Mouse (Mus musculus) lung, embryonic 15.5 days (tissue): ENCODE results near the gene Wrap73. TPM values are rescaled to one million over a fixed set of nuclear protein-coding genes. Genes with fewer than 3 reads are reported as not detected.
A peak's percentile ranks its signal among the peaks of the same experiment; 100 is the strongest.

Experiments used
- ATAC-seq: fragments of 200-750 bp; cut with Nextera tagmentation; 2 replicates; pipeline ENCODE4 v1.8.0; 2017; ENCODE audit warnings: moderate number of reproducible peaks, borderline replicate concordance; ENCODE audit not compliant: low FRiP score, low TSS enrichment; ENCODE audit errors: extremely low read depth
- H3K27ac ChIP-seq: fragments of 300-500 bp; sonication (generic); 2 replicates; pipeline ENCODE4 v1.5.1; 2015; ENCODE audit warnings: moderate library complexity, mild to moderate bottlenecking, inconsistent platforms
- H3K27me3 ChIP-seq: fragments of 300-500 bp; sonication (generic); 2 replicates; pipeline ENCODE4 v1.6.1; 2015; ENCODE audit warnings: inconsistent platforms
- H3K36me3 ChIP-seq: fragments of 300-500 bp; sonication (generic); 2 replicates; pipeline ENCODE4 v1.6.1; 2015; ENCODE audit warnings: inconsistent platforms
- H3K4me1 ChIP-seq: fragments of 300-500 bp; sonication (generic); 2 replicates; pipeline ENCODE4 v1.6.1; 2015; ENCODE audit warnings: inconsistent platforms
- H3K4me2 ChIP-seq: fragments of 300-500 bp; sonication (generic); 2 replicates; pipeline ENCODE4 v1.6.1; 2015; ENCODE audit warnings: inconsistent platforms, mild to moderate bottlenecking, moderate library complexity
- H3K4me3 ChIP-seq: fragments of 300-500 bp; sonication (generic); 2 replicates; pipeline ENCODE4 v1.5.1; 2015; ENCODE audit warnings: mild to moderate bottlenecking, inconsistent platforms
- H3K9ac ChIP-seq: fragments of 300-500 bp; sonication (generic); 2 replicates; pipeline ENCODE4 v1.6.1; 2015; ENCODE audit warnings: inconsistent platforms
- H3K9me3 ChIP-seq: fragments of 300-500 bp; sonication (generic); 2 replicates; pipeline ENCODE4 v1.6.1; 2016; ENCODE audit warnings: inconsistent platforms
- WGBS: fragments of 180-500 bp; shearing (Covaris S2); methylation state at CpG from one replicate; pipeline ENCODE4 v1.1.7; 2015; 5-methylcytosine and 5-hydroxymethylcytosine counted together
- polyA plus RNA-seq: library from polyadenylated mRNA; unstranded; fragments of >200 nt; fragmentation: Nextera tagmentation; extraction: Ambion mirVana; gene quantifications from 2 replicates; pipeline ENCODE4 v1.2.1, GENCODE M21; 2015

Gene Wrap73
- polyA plus RNA-seq = 39.5 and 41.7 TPM in 2 replicates

DNA sequence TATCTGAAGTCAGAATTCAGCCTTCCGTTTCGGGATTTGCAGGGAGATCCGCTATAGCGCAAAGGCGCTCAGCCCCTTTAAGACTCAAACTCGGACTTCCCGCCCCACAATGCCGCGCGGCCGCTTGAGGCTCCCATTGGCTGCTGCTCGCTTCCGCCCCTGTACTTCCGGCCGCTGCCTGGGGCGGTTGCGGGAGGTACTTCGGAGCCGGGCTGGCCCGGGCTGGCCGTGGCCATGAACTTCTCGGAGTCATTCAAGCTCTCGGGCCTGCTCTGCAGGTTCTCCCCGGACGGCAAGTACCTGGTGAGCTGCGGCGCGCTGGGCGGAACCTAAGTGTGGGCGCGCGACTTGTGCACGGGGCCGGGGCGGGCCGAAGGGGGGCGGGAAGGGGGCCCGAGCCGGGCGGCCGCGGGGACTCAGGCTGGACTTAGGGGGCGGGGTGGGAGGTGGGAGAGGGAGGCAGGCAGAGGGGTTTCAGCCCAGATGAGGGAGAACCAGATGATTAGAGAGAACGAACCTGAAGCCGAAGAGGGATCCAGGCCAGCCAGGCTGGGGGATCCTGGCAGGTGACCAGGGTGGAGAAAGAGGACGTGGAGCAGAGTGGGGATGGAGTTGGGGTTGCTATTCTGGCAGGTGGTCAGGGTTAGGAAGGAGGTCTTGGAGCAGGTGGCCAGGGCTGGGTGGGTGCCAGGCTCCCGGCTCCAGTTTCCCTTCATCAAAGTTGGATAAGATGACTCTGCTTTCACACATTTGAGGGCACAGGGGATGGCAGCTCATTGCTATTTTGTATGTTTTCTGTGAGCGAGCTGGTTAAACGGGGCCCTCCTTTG is at the start of gene Wrap73:
Gene Wrap73 (plus strand): TSS at position 162 of the 830 bp plus-strand sequence.
- peak; percentile 92 for ATAC-seq
- WGBS = 2% methylated on average over 49 of the region's 49 CpGs

GRCm38 (mm10) chr4:154093210-154093609 is 49.0 kb upstream of the Wrap73 start:
- Histone ChIP-seq H3K27me3 (peaks cover 4% of the 10 kb centered on the region; the same call in 1 of the 2 replicates), H3K4me2 (no peak overlapping the region), H3K9me3 (no peaks in the 10 kb centered on the region), H3K9ac (no peak overlapping the region), H3K27ac (no peak overlapping the region), H3K36me3 (no peaks in the 10 kb centered on the region), H3K4me1 (no peaks in the 10 kb centered on the region), H3K4me3 (no peak overlapping the region)
- 21% methylated on average over 9 of the region's 9 CpGs for WGBS
- ATAC-seq = no peak

More for the DNA sequence above, at the start of gene Wrap73:
- Histone ChIP-seq H3K4me3 (peak within 1 kb of the TSS; percentile 85), H3K9ac (peak within 1 kb of the TSS; percentile 75), H3K4me1 (peaks cover 36% of the 10 kb centered on the region), H3K4me2 (peak within 1 kb of the TSS; percentile 94), H3K9me3 (no peaks in the 10 kb centered on the region), H3K27me3 (peaks cover 46% of the 10 kb centered on the region), H3K27ac (peak within 1 kb of the TSS; percentile 92), H3K36me3 (0 out of 2 replicates have a peak, but pooled peaks cover 2% of the 10 kb centered on the region)

DNA sequence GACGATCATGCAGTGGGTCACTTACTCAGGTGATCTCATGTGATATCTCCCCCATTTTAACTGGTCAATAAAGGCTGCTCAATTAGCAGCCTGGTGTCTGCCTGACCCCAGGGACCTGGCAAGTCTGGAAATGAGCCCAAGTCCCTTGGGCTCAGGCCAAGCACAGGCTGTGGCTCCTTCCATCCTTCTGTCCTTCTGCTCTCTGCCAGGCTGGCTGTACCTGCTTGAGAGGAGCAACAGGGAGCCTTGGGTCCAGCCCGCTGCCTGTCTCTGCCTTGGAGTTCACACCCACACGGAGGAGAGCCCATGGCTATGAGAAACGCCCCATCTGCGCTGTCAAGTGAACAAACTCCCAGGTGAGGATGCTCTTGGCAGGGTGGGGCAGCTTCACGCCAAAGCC is 46.1 kb upstream of the Wrap73 start:
- Histone ChIP-seq H3K4me2 (no peak overlapping the region), H3K27me3 (no peaks in the 10 kb centered on the region; the same call in 1 of the 2 replicates), H3K9me3 (no peaks in the 10 kb centered on the region), H3K9ac (no peak overlapping the region), H3K27ac (no peak overlapping the region), H3K36me3 (no peaks in the 10 kb centered on the region), H3K4me1 (no peaks in the 10 kb centered on the region), H3K4me3 (no peak overlapping the region)
- 20% methylated on average over 6 of the region's 6 CpGs for WGBS
- no peak for ATAC-seq

- Histone ChIP-seq H3K9ac (no peak overlapping the region), H3K4me1 (no peaks in the 10 kb centered on the region), H3K4me2 (no peak overlapping the region), H3K27ac (no peak overlapping the region), H3K27me3 (no peaks in the 10 kb centered on the region; the same call in 1 of the 2 replicates), H3K9me3 (no peaks in the 10 kb centered on the region), H3K4me3 (no peak overlapping the region), H3K36me3 (no peaks in the 10 kb centered on the region)
- WGBS = 21% methylated on average over 7 of the region's 7 CpGs
- ATAC-seq = no peak
Measured at GRCm38 (mm10) chr4:154099361-154099760, 42.8 kb upstream of the Wrap73 start.

DNA sequence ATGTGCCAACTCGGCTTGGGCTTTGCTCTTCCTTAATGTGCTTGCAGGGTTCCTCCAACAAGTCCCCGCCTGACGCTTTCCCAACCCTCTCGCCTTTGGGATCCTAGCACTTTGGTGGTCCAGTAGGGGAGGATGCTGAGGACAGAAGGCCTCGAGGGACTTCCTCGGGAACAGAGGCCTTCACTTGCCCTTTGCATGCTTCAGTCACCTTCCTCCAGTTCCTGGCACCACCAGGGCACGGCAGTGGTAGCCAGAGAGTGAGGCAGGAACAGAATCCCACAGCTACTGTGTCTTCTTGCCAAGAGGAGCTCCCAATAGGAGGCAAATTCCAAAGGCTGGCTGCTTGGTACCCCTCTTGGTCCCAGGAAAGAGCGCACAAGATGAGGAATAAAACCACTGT is 38.8 kb upstream of the Wrap73 start:
- no peaks in the 10 kb centered on the region for H3K36me3 ChIP-seq
- WGBS = 60% methylated on average over 8 of the region's 8 CpGs
- no peak overlapping the region for H3K27ac ChIP-seq
- no peak overlapping the region for H3K4me3 ChIP-seq
- no peak for ATAC-seq
- peaks cover 4% of the 10 kb centered on the region; the same call in 1 of the 2 replicates for H3K4me1 ChIP-seq
- no peak overlapping the region for H3K9ac ChIP-seq
- H3K9me3 ChIP-seq = no peaks in the 10 kb centered on the region
- no peak overlapping the region for H3K4me2 ChIP-seq
- H3K27me3 ChIP-seq = peaks cover 4% of the 10 kb centered on the region; the same call in 1 of the 2 replicates

GRCm38 (mm10) chr4:154103912-154104311 is 38.3 kb upstream of the Wrap73 start:
- Histone ChIP-seq H3K36me3 (no peaks in the 10 kb centered on the region), H3K4me1 (peaks cover 4% of the 10 kb centered on the region; the same call in 1 of the 2 replicates), H3K9ac (no peak overlapping the region), H3K9me3 (no peaks in the 10 kb centered on the region), H3K4me2 (no peak overlapping the region), H3K4me3 (no peak overlapping the region), H3K27me3 (peaks cover 4% of the 10 kb centered on the region; the same call in 1 of the 2 replicates), H3K27ac (no peak overlapping the region)
- no peak for ATAC-seq
- WGBS = 90% methylated on average over 10 of the region's 10 CpGs

DNA sequence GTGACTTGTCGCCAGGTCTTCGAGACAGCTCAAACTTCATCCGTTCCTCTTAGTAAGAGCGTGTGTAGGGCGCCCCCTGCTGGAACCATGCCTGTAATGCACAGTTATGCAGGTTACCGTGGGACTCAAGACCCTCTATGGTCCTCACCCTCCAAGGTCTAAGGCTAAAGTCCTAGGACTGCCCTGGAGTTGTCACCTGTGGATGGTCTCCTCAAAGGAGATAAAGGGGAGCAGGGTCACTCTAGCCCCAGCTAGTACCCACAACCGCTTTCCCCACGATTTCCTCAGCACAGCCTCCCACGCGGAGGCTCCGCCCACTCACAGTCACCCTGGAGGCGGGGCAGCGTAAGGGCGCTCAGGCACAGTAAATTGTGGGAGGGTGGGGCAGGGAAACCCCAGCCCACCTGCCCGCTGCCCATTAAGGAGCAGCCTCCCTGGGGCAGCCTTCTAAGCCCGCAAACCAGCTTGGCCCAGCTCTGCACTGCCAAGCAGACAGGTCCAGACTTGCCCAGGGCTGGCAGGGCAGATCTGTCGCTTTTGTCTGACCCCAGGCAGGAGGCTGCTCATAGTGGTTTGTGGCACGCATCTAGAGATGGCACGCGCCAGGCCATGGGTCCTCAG is 36.7 kb upstream of the Wrap73 start:
- no peak overlapping the region for H3K4me3 ChIP-seq
- WGBS = 24% methylated on average over 20 of the region's 20 CpGs
- peaks cover 7% of the 10 kb centered on the region; the same call in 1 of the 2 replicates for H3K27me3 ChIP-seq
- no peak overlapping the region for H3K9ac ChIP-seq
- H3K36me3 ChIP-seq = no peaks in the 10 kb centered on the region
- H3K4me2 ChIP-seq = peak overlapping the region; percentile 44
- ATAC-seq = peak; percentile 44; the same call in 1 of the 2 replicates
- H3K9me3 ChIP-seq = no peaks in the 10 kb centered on the region
- peaks cover 4% of the 10 kb centered on the region; the same call in 1 of the 2 replicates for H3K4me1 ChIP-seq
- no peak overlapping the region for H3K27ac ChIP-seq

DNA sequence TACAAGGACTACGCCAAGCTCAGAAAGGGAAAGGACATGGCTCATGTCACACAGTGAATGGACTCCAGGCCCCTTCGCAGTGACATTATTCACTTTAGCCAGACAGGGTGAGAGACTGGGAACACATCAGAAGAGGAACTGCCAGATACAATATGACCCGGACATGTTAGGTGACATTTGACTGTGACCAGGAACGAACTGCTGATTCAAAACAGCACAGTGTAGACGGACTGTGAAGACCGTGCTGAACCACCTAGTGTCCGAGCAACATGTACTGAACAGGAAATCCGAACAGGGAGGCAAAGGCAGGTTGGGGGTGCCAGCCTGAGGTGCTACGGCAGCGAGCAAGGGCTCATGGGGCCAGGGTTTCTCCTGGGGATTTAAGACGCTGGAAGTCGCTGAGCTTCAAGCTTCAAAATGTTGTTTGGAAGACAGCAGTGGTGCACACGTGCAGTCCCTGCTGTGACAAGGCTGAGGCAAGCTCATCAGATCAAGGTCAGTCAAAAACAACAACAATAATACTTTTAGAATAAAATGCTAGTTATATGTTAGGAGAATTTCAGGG is 35.6 kb upstream of the Wrap73 start:
- no peak for ATAC-seq
- peaks cover 7% of the 10 kb centered on the region; the same call in 1 of the 2 replicates for H3K27me3 ChIP-seq
- WGBS = 70% methylated on average over 13 of the region's 13 CpGs

DNA sequence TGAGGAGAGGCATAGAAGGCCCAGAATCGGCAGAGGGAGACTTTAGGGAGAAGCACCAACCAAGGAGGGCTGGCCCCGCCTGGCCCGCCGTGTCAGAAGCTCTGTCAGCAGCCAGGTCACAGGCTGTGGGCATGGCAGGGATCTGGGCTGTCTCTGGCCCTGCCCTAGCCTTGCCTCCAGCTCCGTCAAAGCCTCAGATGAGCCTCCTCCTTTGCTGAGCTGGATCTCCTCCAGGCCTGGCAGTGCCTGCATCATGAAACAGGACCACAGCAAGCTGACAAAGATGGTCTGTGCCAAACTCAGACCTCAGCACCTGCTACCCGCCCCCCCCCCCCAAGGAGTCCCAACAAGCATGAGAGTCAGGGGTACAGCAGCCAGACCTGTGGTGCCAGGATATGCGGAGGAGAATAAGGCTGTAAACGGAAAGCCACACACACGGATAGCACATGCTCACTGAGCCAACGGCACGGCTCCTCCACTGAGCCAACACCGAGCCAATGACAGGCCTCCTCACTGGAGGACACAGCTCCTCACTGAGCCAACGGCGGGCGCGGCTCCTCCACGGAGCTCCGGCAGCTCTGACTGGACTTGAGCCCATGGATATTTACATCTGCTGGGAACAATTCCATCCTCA is 32.8 kb upstream of the Wrap73 start:
- Histone ChIP-seq H3K4me3 (no peak overlapping the region), H3K9ac (no peak overlapping the region), H3K4me2 (no peak overlapping the region), H3K27ac (no peak overlapping the region), H3K27me3 (peaks cover 7% of the 10 kb centered on the region; the same call in 1 of the 2 replicates), H3K36me3 (no peaks in the 10 kb centered on the region), H3K4me1 (peaks cover 4% of the 10 kb centered on the region; the same call in 1 of the 2 replicates), H3K9me3 (no peaks in the 10 kb centered on the region)
- ATAC-seq = no peak
- WGBS = 37% methylated on average over 18 of the region's 18 CpGs

More for the DNA sequence above, 35.6 kb upstream of the Wrap73 start:
- Histone ChIP-seq H3K9ac (no peak overlapping the region), H3K27ac (no peak overlapping the region), H3K4me3 (no peak overlapping the region), H3K36me3 (no peaks in the 10 kb centered on the region), H3K4me1 (peaks cover 4% of the 10 kb centered on the region; the same call in 1 of the 2 replicates), H3K4me2 (no peak overlapping the region), H3K9me3 (no peaks in the 10 kb centered on the region)

GRCm38 (mm10) chr4:154109850-154110243 is 32.3 kb upstream of the Wrap73 start:
- no peak overlapping the region for H3K27ac ChIP-seq
- no peak overlapping the region for H3K4me2 ChIP-seq
- ATAC-seq = no peak
- no peaks in the 10 kb centered on the region for H3K9me3 ChIP-seq
- 68% methylated on average over 11 of the region's 11 CpGs for WGBS
- peaks cover 4% of the 10 kb centered on the region; the same call in 1 of the 2 replicates for H3K4me1 ChIP-seq
- peaks cover 7% of the 10 kb centered on the region; the same call in 1 of the 2 replicates for H3K27me3 ChIP-seq
- H3K9ac ChIP-seq = no peak overlapping the region
- no peak overlapping the region for H3K4me3 ChIP-seq
- no peaks in the 10 kb centered on the region for H3K36me3 ChIP-seq

- Histone ChIP-seq H3K36me3 (no peaks in the 10 kb centered on the region), H3K4me2 (no peak overlapping the region), H3K9me3 (no peaks in the 10 kb centered on the region), H3K4me1 (peaks cover 5% of the 10 kb centered on the region; the same call in 1 of the 2 replicates), H3K4me3 (no peak overlapping the region), H3K27ac (no peak overlapping the region), H3K27me3 (no peaks in the 10 kb centered on the region), H3K9ac (no peak overlapping the region)
- ATAC-seq = no peak
- 28% methylated on average over 7 of the region's 7 CpGs for WGBS
Measured at GRCm38 (mm10) chr4:154116421-154116820, 25.8 kb upstream of the Wrap73 start.
